Mouse (Mus musculus) neural tube, embryonic 10.5 days (tissue): Measurements from ENCODE around the gene Mamstr.

Experiments used
- DNase-seq: peaks from one replicate; pipeline ENCODE4 v3.0.0-alpha.2; 2017; ENCODE audit warnings: low spot score; ENCODE audit errors: extremely low spot score

Mamstr gene

GRCm38 (mm10) chr7:45692364-45692763, 52.6 kb downstream of the Mamstr start:
- no peak for DNase-seq

- no peak for DNase-seq
Measured at GRCm38 (mm10) chr7:45693921-45694591, 54.3 kb downstream of the Mamstr start, which contains the start of gene Sec1. Gene Sec1 (minus strand): TSS chr7:45694402.

- DNase-seq: peak; percentile 70
Measured at GRCm38 (mm10) chr7:45695098-45695497, 55.3 kb downstream of the Mamstr start.
